Mouse (Mus musculus) testis, adult 2 months (tissue): Measurements from ENCODE around the gene Znrd1as.

ENCODE experiments used
- CTCF ChIP-seq: fragments of 200-500 bp; IDR thresholded peaks from 2 replicates; pipeline ENCODE4 v1.5.1; 2012; ENCODE audit warnings: low read depth, mild to moderate bottlenecking, inconsistent platforms, low read length, moderate library complexity; ENCODE audit not compliant: control insufficient read depth, insufficient read depth, insufficient replicate concordance
- POLR2A ChIP-seq: fragments of 200-500 bp; IDR thresholded peaks from 2 replicates; pipeline ENCODE4 v1.6.1; 2012; ENCODE audit warnings: low read depth, mild to moderate bottlenecking, inconsistent platforms, low read length, moderate library complexity; ENCODE audit not compliant: control insufficient read depth

- TF ChIP-seq POLR2A (no peak), CTCF (no peak)
Measured at GRCm38 (mm10) chr17:36930233-36930632, 28.2 kb upstream of the Znrd1as start.
